In the genomic region with DNA sequence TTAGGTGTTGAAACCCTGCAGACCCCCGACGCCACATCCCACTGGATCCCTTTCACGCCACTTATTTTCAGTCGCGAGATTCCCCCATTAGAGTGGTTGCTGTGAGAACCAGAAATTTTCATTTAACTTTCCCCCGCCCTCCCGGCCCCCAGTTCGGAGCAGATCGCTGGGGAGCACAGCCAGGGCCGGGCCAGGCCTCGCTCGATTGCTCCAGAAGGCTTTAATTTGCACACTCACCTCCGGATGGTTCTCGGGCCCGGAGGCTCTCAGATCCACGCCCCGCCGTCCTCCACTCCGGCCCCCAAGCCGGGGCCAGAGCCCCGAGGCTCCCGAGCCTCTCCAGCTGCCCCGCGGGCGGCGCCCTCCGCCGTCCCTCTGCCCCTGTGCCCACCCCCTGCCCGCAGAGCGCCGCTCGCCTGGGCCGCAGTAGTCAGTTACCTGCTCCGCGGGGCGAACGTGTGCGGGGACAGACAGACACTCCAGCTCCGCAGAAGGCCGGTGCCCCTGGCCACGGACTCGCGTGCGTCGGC, we compare ENCODE assay signal across 8 mouse cellular contexts.
A peak's percentile ranks its signal among the peaks of the same experiment; 100 is the strongest.
DNase-seq lines count a peak whose midpoint lies in the region; ATAC-seq and TF ChIP-seq lines count a peak whose summit lies in the region.

No protein-coding gene starts in this region.

- ATAC-seq in megakaryocyte, adult 5-6 weeks (ENCODE audit: poor library complexity, severe bottlenecking): no peak
- ATAC-seq in kidney, postnatal 0 days (replicated peaks; ENCODE audit: low FRiP score, low read depth): 0 out of 2 replicates have a peak, but pooled peaks have one; percentile 11
- peak; percentile 18; the same call in 1 of the 2 replicates for ATAC-seq in midbrain, embryonic 15.5 days (replicated peaks)

- DNase-seq in forebrain, embryonic 10.5 days (ENCODE audit: extremely low spot score, low spot score): peak; percentile 14
- DNase-seq in kidney, postnatal 0 days (ENCODE audit: low spot score): no peak
- DNase-seq in ovary, adult 18-20 months (ENCODE audit: low spot score): no peak
- DNase-seq in layer of hippocampus, adult 18-20 months (ENCODE audit: low spot score in 2 of 2): no peak
- DNase-seq in thymus, postnatal 4 days: no peak

- no peak overlapping the region for H3K27ac ChIP-seq in forebrain, embryonic 10.5 days
- no peak overlapping the region for H3K27ac ChIP-seq in kidney, postnatal 0 days
- H3K27ac ChIP-seq in midbrain, embryonic 15.5 days: no peak overlapping the region

- H3K4me3 ChIP-seq in megakaryocyte, embryonic 14.5 days (replicated peaks): peak overlapping the region; percentile 56
- peak overlapping the region; percentile 55 for H3K4me3 ChIP-seq in forebrain, embryonic 10.5 days
- peak overlapping the region; percentile 60 for H3K4me3 ChIP-seq in kidney, postnatal 0 days (replicated peaks; ENCODE audit: low read depth, low read length)
- H3K4me3 ChIP-seq in midbrain, embryonic 15.5 days: peak overlapping the region; percentile 49

- H3K36me3 ChIP-seq in megakaryocyte, embryonic 14.5 days (replicated peaks; ENCODE audit: low read length): no peaks in the 10 kb centered on the region
- no peaks in the 10 kb centered on the region for H3K36me3 ChIP-seq in forebrain, embryonic 10.5 days (replicated peaks)
- no peaks in the 10 kb centered on the region for H3K36me3 ChIP-seq in kidney, postnatal 0 days (ENCODE audit: insufficient read depth, low read length)
- H3K36me3 ChIP-seq in midbrain, embryonic 15.5 days (replicated peaks): no peaks in the 10 kb centered on the region

- no peak for TF ChIP-seq CTCF in kidney, postnatal 0 days (IDR thresholded peaks at IDR 0.05; ENCODE audit: low read depth)

- peaks cover 38% of the 10 kb centered on the region for H3K27me3 ChIP-seq in megakaryocyte, embryonic 14.5 days (replicated peaks)
- H3K27me3 ChIP-seq in forebrain, embryonic 10.5 days (ENCODE audit: poor library complexity, severe bottlenecking): peaks cover 50% of the 10 kb centered on the region
- H3K27me3 ChIP-seq in kidney, postnatal 0 days (ENCODE audit: insufficient read depth, low read length): peaks cover 17% of the 10 kb centered on the region
- peaks cover 44% of the 10 kb centered on the region for H3K27me3 ChIP-seq in midbrain, embryonic 15.5 days (replicated peaks)

- H3K4me2 ChIP-seq in kidney, postnatal 0 days (ENCODE audit: low read length): peak overlapping the region; percentile 99
- peak overlapping the region; percentile 97 for H3K4me2 ChIP-seq in midbrain, embryonic 15.5 days

- 0 out of 2 replicates have a peak overlapping the region, but pooled peaks have one; percentile 24 for H3K9ac ChIP-seq in kidney, postnatal 0 days (ENCODE audit: low read depth, low read length)
- H3K9ac ChIP-seq in midbrain, embryonic 15.5 days: peak overlapping the region; percentile 14; the same call in 1 of the 2 replicates

- 2% methylated on average over 44 of the region's 45 CpGs for WGBS in forebrain, embryonic 10.5 days
- WGBS in kidney, postnatal 0 days: 2% methylated on average over 45 of the region's 45 CpGs
- WGBS in midbrain, embryonic 15.5 days: 2% methylated on average over 45 of the region's 45 CpGs

- no peaks in the 10 kb centered on the region for H3K9me3 ChIP-seq in megakaryocyte, embryonic 14.5 days
- H3K9me3 ChIP-seq in forebrain, embryonic 10.5 days: peaks cover 6% of the 10 kb centered on the region; the same call in 1 of the 2 replicates
- H3K9me3 ChIP-seq in kidney, postnatal 0 days (replicated peaks; ENCODE audit: low read length): no peaks in the 10 kb centered on the region
- H3K9me3 ChIP-seq in midbrain, embryonic 15.5 days: no peaks in the 10 kb centered on the region

- peaks cover 32% of the 10 kb centered on the region for H3K4me1 ChIP-seq in megakaryocyte, embryonic 14.5 days
- peaks cover 34% of the 10 kb centered on the region for H3K4me1 ChIP-seq in forebrain, embryonic 10.5 days
- peaks cover 5% of the 10 kb centered on the region; the same call in 1 of the 2 replicates for H3K4me1 ChIP-seq in kidney, postnatal 0 days (replicated peaks; ENCODE audit: insufficient read depth, low read length)
- peaks cover 33% of the 10 kb centered on the region for H3K4me1 ChIP-seq in midbrain, embryonic 15.5 days
